Mouse (Mus musculus): ENCODE measurements around the gene Fem1a.

DNA sequence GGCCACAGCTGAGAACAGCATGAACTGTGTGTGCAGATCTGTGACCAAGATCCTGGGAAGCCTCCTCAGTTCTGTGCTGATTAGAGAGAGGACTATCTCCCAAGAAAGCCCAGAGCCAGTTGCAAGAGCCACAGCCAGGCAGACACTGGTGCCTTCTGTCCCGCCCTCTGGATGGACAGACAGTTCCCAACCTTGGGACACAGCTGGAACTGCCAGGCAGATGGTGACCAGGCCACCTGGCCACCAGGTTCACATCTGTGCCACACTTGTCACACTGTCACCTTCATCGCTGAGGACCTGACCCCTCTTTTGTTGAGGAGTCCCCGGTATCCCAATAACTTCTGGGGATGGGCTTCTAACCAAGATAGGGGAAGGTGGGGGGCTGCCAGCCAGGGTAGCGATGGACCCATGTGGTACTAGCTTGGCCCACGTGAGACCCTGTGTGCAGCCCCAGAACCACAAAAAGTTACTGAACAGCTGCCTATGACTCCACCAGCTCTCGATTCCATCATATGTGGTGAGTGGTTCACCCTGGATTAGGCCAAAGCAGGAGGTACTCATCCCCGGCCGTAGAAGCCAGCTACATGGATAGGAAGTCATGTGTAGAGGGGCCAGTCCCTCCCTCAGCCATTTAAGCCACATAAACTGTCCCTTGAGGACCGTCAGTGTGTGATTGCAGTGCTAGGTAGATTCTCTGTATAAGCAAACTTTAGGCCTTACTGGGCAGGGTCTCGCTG is 2.9 kb downstream of the Fem1a start:
- TF ChIP-seq POLR2A (IDR thresholded peaks at IDR 0.05; ENCODE audit: insufficient read length, low read depth) (no peak), USF1 (IDR thresholded peaks at IDR 0.05; ENCODE audit: low read depth) (no peak), E2F4 (IDR thresholded peaks at IDR 0.05; ENCODE audit: insufficient read depth) (no peak), POLR2AphosphoS2 (IDR thresholded peaks at IDR 0.05; ENCODE audit: insufficient read length, low read depth) (no peak), MAX (IDR thresholded peaks at IDR 0.05; ENCODE audit: low read depth) (no peak), CEBPB (IDR thresholded peaks at IDR 0.05; ENCODE audit: insufficient read depth, poor library complexity, severe bottlenecking) (no peak), REST (IDR thresholded peaks at IDR 0.05; ENCODE audit: insufficient read depth, insufficient read length) (no peak)
